Mouse (Mus musculus) B cell, adult 67 days (primary cell): ENCODE measurements around the gene Mbd3l1. TPM values are rescaled to one million over a fixed set of nuclear protein-coding genes. Genes with fewer than 3 reads are reported as not detected.

ENCODE experiments used
- total RNA-seq, 2 experiments: library from RNA; stranded (reverse); gene quantifications; 4 replicates each; pipeline ENCODE4 v1.2.4; 2023

The Mbd3l1 gene
- not detected for total RNA-seq

DNA sequence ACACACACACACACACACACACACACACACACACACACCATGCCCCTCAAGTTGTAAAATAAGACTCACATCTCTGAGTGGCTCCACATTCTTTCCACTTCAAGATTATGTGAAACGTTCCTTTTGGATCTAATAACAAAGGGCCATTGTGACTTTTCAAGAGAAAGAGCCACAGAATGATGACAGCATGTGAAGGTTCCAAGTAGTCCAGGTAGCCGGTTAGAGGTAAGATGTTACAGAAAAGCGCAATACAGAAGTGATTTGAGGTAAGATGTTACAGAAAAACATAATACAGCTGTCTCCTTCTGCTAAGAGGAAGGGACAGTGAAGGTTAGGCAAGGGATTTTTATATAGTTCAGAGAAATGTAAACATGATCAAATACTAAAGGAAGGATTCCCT is at the start of gene Mbd3l1, which contains the start of gene Zfp558:
Gene Mbd3l1 (plus strand): TSS at position 192 of the 400 bp plus-strand sequence.
Gene Zfp558 (minus strand): TSS at position 101 of the 400 bp plus-strand sequence.

DNA sequence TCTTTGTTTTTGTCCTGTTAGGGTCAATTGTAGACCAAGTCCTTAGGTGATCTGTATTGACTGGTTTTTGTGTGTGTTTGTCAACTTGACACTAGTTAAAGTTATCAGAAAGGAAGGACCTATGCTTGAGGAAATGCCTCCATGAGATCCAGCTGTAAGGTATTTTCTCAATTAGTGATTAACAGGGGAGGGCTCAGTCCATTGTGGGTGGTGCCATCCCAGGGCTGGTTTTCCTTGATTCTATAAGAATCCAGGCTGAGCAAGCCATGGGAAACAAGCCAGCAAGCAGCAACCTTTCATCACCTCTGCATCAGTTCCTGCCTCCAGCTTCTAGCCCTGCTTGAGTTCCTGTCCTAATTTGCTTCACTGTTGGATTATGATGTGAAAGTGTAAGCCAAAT is 47.8 kb upstream of the Mbd3l1 start, which contains the start of gene Mbd3l2:
Gene Mbd3l2 (plus strand): TSS at position 301 of the 400 bp plus-strand sequence.

Other genes starting within 250 kb of the Mbd3l1 start
- 100 to 1,000 TPM in 1 of 2 experiments, 10 to 100 TPM in 1; 53.2 to 116 TPM for gene Chordc1, start 186.2 kb upstream of the Mbd3l1 start, total RNA-seq
- not detected for gene Naalad2, start 75.4 kb upstream of the Mbd3l1 start, total RNA-seq
- not detected for gene Ubtfl1, start 73.9 kb upstream of the Mbd3l1 start, total RNA-seq
- not detected for gene Mbd3l2, start 47.7 kb upstream of the Mbd3l1 start, total RNA-seq
- 1 to 10 TPM in 1 of 2 experiments, under 1 TPM in 1; 0.35 to 2.0 TPM for gene Zfp558, start 91 bp upstream of the Mbd3l1 start, total RNA-seq
- gene Muc16, start 196.2 kb downstream of the Mbd3l1 start, total RNA-seq, result not detected